Mouse (Mus musculus): Measurements from ENCODE around the gene Gpx1. TPM values are rescaled to one million over a fixed set of nuclear protein-coding genes. Genes with fewer than 3 reads are reported as not detected.

The Gpx1 gene
- polyA plus RNA-seq, 1 experiment from 2014 or later, result 654 TPM

DNA sequence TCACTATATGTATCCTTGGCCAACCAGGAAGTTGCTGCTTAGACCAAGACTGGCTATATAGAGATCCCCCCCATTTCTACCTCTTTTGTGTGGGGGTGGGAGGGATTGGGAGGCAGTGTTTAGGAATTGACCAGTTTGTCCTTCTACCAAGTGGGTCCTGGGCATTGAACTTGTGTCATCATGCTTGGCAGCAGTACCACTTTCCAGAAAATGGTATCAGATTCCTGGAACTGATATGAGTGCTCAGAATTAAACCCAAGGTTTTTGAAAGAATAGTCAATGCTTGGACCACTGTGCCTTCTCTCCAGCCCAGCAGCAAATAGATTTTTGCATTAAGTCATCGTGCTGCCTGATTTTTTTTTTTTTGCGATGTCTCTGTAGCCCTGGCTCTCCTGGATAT lies 12.9 kb upstream of the Gpx1 start:
- peaks cover 42% of the 10 kb centered on the region for H3K36me3 ChIP-seq (ENCODE audit: control insufficient read depth, insufficient read depth, low read length)
- no peaks in the 10 kb centered on the region for H3K9me3 ChIP-seq (ENCODE audit: control insufficient read depth, low read length)
- no peak for ATAC-seq (ENCODE audit: low FRiP score, low TSS enrichment)
- no peaks in the 10 kb centered on the region for H3K27me3 ChIP-seq (ENCODE audit: control insufficient read depth, insufficient read depth, low read length)
- no peak overlapping the region for H3K27ac ChIP-seq (ENCODE audit: low read depth, low read length)
- H3K4me3 ChIP-seq (ENCODE audit: low read length), result no peak overlapping the region
- H3K4me2 ChIP-seq (replicated peaks; ENCODE audit: low read depth, low read length), result no peak overlapping the region
- WGBS, result 98% methylated on average over 2 of the region's 2 CpGs
- no peaks in the 10 kb centered on the region for H3K4me1 ChIP-seq (ENCODE audit: control insufficient read depth, insufficient read depth, low read length)
- no peak overlapping the region for H3K9ac ChIP-seq (ENCODE audit: low read depth, low read length)

DNA sequence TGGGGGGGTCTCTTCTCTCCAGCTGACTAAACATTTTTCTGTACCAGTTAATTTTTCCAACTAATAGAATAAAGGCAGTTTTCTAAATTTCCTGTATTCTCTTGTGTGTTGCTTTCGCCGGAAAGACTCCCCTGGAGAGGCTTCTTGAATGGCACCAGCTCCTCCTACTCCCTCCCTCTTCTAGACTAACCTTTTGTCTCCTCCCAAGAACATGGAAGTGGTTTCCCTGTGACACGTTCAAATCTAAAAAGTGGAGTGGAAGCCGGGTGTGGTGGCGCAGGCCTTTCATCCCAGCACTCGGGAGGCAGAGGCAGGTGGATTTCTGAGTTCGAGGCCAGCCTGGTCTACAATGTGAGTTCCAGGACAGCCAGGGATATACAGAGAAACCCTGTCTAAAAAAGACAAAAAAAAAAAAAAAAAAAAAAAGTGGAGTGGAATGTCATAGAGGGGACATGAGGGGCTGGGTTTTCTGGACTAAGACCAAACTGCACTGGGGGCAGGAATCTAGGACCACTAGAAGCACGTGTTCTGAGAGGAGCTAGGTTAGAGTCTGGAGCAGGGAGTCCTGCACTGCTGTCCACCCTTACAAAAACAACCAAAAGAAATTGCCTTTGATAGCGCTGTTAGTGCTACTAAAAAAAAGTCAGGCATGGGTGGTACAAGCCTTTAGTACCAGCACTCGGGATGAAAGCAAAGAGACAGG lies 704 bp upstream of the Gpx1 start:
- Histone ChIP-seq H3K36me3 (ENCODE audit: control insufficient read depth, insufficient read depth, low read length) (peaks cover 33% of the 10 kb centered on the region), H3K4me3 (ENCODE audit: low read length) (no peak overlapping the region), H3K4me2 (replicated peaks; ENCODE audit: low read depth, low read length) (peak overlapping the region; percentile 55; the same call in 1 of the 2 replicates), H3K9me3 (ENCODE audit: control insufficient read depth, low read length) (no peaks in the 10 kb centered on the region), H3K4me1 (ENCODE audit: control insufficient read depth, insufficient read depth, low read length) (peaks cover 18% of the 10 kb centered on the region), H3K27me3 (ENCODE audit: control insufficient read depth, insufficient read depth, low read length) (no peaks in the 10 kb centered on the region), H3K27ac (ENCODE audit: low read depth, low read length) (peak overlapping the region; percentile 86), H3K9ac (ENCODE audit: low read depth, low read length) (no peak overlapping the region)
- 68% methylated on average over 10 of the region's 10 CpGs for WGBS
- ATAC-seq (ENCODE audit: low FRiP score, low TSS enrichment), result no peak

DNA sequence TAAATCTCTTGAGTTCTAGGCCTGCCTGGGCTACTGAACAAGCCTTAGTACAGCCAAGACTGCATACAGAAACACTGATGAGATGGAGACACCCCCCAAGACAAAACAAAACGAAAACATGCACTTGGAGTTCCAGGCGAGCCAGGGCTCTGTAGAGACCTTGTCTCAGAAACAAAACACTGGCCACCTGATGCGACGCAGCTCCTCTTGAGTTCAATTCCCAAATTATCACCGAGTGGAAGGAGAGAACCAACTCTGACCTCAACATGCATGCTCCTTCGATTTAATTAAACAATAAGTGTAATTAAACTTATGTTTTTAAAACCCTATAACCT lies 185 bp upstream of the Gpx1 start:
- WGBS, result 22% methylated on average over 6 of the region's 6 CpGs
- peak overlapping the region; percentile 55 for H3K4me2 ChIP-seq (replicated peaks; ENCODE audit: low read depth, low read length)
- H3K9me3 ChIP-seq (ENCODE audit: control insufficient read depth, low read length), result no peaks in the 10 kb centered on the region
- peak overlapping the region; percentile 86 for H3K27ac ChIP-seq (ENCODE audit: low read depth, low read length)
- peak overlapping the region; percentile 79; the same call in 1 of the 2 replicates for H3K9ac ChIP-seq (ENCODE audit: low read depth, low read length)
- H3K36me3 ChIP-seq (ENCODE audit: control insufficient read depth, insufficient read depth, low read length), result peaks cover 28% of the 10 kb centered on the region
- H3K4me3 ChIP-seq (ENCODE audit: low read length), result peak overlapping the region; percentile 57
- H3K27me3 ChIP-seq (ENCODE audit: control insufficient read depth, insufficient read depth, low read length), result no peaks in the 10 kb centered on the region
- H3K4me1 ChIP-seq (ENCODE audit: control insufficient read depth, insufficient read depth, low read length), result peaks cover 18% of the 10 kb centered on the region
- ATAC-seq (ENCODE audit: low FRiP score, low TSS enrichment), result peak; percentile 2; the same call in 1 of the 2 replicates

DNA sequence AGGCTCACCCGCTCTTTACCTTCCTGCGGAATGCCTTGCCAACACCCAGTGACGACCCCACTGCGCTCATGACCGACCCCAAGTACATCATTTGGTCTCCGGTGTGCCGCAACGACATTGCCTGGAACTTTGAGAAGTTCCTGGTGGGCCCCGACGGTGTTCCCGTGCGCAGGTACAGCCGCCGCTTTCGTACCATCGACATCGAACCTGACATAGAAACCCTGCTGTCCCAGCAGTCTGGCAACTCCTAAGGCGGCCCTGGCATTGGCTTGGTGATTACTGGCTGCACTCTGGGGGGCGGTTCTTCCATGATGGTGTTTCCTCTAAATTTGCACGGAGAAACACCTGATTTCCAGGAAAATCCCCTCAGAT lies 1.2 kb downstream of the Gpx1 start:
- Histone ChIP-seq H3K27me3 (ENCODE audit: control insufficient read depth, insufficient read depth, low read length) (no peaks in the 10 kb centered on the region), H3K4me2 (replicated peaks; ENCODE audit: low read depth, low read length) (peak overlapping the region; percentile 55), H3K9ac (ENCODE audit: low read depth, low read length) (peak overlapping the region; percentile 79), H3K36me3 (ENCODE audit: control insufficient read depth, insufficient read depth, low read length) (peaks cover 16% of the 10 kb centered on the region), H3K27ac (ENCODE audit: low read depth, low read length) (peak overlapping the region; percentile 86; the same call in 1 of the 2 replicates), H3K4me1 (ENCODE audit: control insufficient read depth, insufficient read depth, low read length) (peaks cover 18% of the 10 kb centered on the region), H3K4me3 (ENCODE audit: low read length) (peak overlapping the region; percentile 57), H3K9me3 (ENCODE audit: control insufficient read depth, low read length) (no peaks in the 10 kb centered on the region)
- no peak for ATAC-seq (ENCODE audit: low FRiP score, low TSS enrichment)
- WGBS, result 8% methylated on average over 20 of the region's 20 CpGs

DNA sequence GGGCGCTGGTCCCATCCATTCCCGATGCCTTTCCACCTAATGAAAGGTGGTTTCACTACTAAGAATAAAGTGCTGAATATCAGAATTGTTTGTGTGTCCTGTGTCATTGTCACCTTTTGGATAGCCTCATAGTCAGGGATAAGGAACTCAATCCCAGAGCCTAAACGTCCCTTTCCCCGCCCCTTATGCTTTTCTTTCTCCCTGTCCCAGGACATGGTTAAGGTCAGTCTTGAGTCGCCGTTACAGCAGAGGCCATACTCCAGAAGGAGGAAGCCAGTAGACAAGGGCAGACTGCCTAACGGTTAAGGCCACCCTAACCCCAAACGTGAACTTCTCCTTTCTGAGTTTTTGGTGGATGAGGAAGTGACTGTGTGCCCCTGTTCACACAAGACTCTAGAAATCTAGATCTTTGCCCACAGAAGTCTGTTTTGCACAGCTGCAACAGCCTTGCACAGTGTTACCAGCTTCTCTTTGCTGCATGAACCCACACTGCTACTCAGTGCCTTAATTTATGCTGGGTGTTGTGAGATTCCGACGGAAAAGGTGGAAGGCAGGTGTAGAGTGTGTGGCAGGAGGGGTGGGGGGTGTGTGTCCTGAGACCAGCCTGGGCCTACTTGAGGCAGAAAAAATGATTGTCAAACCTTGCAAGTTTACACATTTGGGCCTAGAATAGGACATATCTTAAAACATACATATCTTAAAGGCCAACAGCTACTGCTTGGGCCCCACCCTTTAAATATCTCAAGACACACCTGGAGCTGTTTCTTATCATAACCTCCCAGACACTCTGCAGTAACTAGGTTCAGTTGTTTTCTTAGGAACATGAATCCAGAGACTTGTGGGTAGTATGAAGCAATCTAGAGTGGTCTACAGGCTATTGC lies 1.8 kb downstream of the Gpx1 start:
- Histone ChIP-seq H3K9me3 (ENCODE audit: control insufficient read depth, low read length) (no peaks in the 10 kb centered on the region), H3K27ac (ENCODE audit: low read depth, low read length) (peak overlapping the region; percentile 86; the same call in 1 of the 2 replicates), H3K4me3 (ENCODE audit: low read length) (peak overlapping the region; percentile 57), H3K27me3 (ENCODE audit: control insufficient read depth, insufficient read depth, low read length) (no peaks in the 10 kb centered on the region), H3K36me3 (ENCODE audit: control insufficient read depth, insufficient read depth, low read length) (peaks cover 9% of the 10 kb centered on the region), H3K4me1 (ENCODE audit: control insufficient read depth, insufficient read depth, low read length) (peaks cover 18% of the 10 kb centered on the region), H3K9ac (ENCODE audit: low read depth, low read length) (peak overlapping the region; percentile 79; the same call in 1 of the 2 replicates), H3K4me2 (replicated peaks; ENCODE audit: low read depth, low read length) (peak overlapping the region; percentile 55)
- no peak for ATAC-seq (ENCODE audit: low FRiP score, low TSS enrichment)
- WGBS, result 50% methylated on average over 10 of the region's 10 CpGs

DNA sequence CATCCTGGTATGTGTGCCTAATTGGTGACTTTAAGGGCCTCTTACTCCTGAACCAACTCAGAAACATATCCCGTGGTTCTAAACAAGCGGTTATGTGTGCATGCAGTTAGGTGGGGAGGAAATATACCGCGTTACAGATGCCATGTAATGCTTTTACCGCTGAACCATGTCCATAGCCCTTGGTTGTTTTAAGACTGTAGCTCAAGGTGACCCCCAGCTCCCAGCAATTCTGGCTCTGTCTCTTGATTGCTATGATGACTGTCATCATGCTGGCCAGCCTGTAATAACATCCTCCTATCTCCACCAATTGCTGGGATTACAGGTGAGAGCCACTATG lies 2.4 kb downstream of the Gpx1 start:
- H3K4me1 ChIP-seq (ENCODE audit: control insufficient read depth, insufficient read depth, low read length), result peaks cover 18% of the 10 kb centered on the region
- H3K9me3 ChIP-seq (ENCODE audit: control insufficient read depth, low read length), result no peaks in the 10 kb centered on the region
- no peaks in the 10 kb centered on the region for H3K27me3 ChIP-seq (ENCODE audit: control insufficient read depth, insufficient read depth, low read length)
- H3K36me3 ChIP-seq (ENCODE audit: control insufficient read depth, insufficient read depth, low read length), result peaks cover 7% of the 10 kb centered on the region; the same call in 1 of the 2 replicates
- H3K9ac ChIP-seq (ENCODE audit: low read depth, low read length), result no peak overlapping the region
- no peak for ATAC-seq (ENCODE audit: low FRiP score, low TSS enrichment)
- 79% methylated on average over 5 of the region's 5 CpGs for WGBS
- no peak overlapping the region for H3K4me3 ChIP-seq (ENCODE audit: low read length)
- H3K27ac ChIP-seq (ENCODE audit: low read depth, low read length), result peak overlapping the region; percentile 20; the same call in 1 of the 2 replicates
- H3K4me2 ChIP-seq (replicated peaks; ENCODE audit: low read depth, low read length), result no peak overlapping the region

DNA sequence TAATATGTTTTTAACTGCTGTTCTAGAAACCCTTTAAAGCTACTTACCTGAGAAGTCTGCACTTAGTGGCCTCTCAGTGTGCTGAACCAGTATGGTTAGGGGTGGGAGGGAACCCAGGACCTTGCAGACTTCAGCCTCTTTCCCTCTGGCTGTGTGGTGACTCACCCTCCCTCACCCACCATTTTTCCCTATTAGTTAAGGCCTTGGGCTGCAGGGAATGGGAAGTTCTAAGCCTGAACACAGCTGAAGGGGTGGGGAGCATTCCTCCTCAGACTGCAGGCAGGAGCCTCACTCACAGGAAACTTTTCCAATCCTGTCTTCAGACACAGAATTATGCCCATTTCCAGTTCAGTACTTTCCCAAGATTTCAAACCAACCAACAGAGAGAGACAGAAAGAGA lies 3.1 kb downstream of the Gpx1 start:
- H3K9ac ChIP-seq (ENCODE audit: low read depth, low read length), result no peak overlapping the region
- no peak overlapping the region for H3K4me2 ChIP-seq (replicated peaks; ENCODE audit: low read depth, low read length)

DNA sequence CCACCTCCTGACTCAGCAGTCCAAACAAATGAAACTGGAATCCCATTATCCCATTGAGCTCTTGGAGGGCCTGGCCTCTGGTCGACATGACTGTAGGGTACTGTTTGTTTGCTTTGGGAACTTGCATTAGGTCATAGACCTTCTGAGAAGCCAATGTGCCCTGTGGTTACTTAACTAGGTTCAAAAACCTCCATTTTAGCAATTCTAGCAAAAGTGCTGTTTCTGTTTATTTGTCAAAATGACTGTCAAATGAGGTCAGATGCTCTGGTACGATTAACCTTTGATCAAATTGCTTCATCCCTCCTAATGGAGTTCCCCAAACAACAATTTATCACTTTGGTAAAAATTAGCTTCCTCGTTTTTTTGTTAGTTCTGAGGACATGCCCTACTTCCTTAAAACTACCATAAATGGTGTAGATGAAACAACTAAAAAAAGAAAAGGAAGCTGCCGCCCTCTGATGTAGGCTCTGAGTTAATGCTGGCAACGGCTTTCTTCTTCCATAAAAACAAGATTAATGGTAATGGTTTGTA lies 3.7 kb downstream of the Gpx1 start:
- Histone ChIP-seq H3K27me3 (ENCODE audit: control insufficient read depth, insufficient read depth, low read length) (no peaks in the 10 kb centered on the region), H3K9me3 (ENCODE audit: control insufficient read depth, low read length) (no peaks in the 10 kb centered on the region), H3K4me3 (ENCODE audit: low read length) (no peak overlapping the region), H3K36me3 (ENCODE audit: control insufficient read depth, insufficient read depth, low read length) (peaks cover 5% of the 10 kb centered on the region; the same call in 1 of the 2 replicates), H3K4me2 (replicated peaks; ENCODE audit: low read depth, low read length) (no peak overlapping the region), H3K27ac (ENCODE audit: low read depth, low read length) (peak overlapping the region; percentile 17; the same call in 1 of the 2 replicates), H3K9ac (ENCODE audit: low read depth, low read length) (no peak overlapping the region), H3K4me1 (ENCODE audit: control insufficient read depth, insufficient read depth, low read length) (peaks cover 18% of the 10 kb centered on the region)
- ATAC-seq (ENCODE audit: low FRiP score, low TSS enrichment), result no peak
- WGBS, result 33% methylated on average over 5 of the region's 5 CpGs

More for the DNA sequence above, 3.1 kb downstream of the Gpx1 start:
- Histone ChIP-seq H3K27me3 (ENCODE audit: control insufficient read depth, insufficient read depth, low read length) (no peaks in the 10 kb centered on the region), H3K4me1 (ENCODE audit: control insufficient read depth, insufficient read depth, low read length) (peaks cover 18% of the 10 kb centered on the region), H3K9me3 (ENCODE audit: control insufficient read depth, low read length) (no peaks in the 10 kb centered on the region), H3K4me3 (ENCODE audit: low read length) (no peak overlapping the region), H3K27ac (ENCODE audit: low read depth, low read length) (peak overlapping the region; percentile 7; the same call in 1 of the 2 replicates), H3K36me3 (ENCODE audit: control insufficient read depth, insufficient read depth, low read length) (peaks cover 5% of the 10 kb centered on the region; the same call in 1 of the 2 replicates)
- no peak for ATAC-seq (ENCODE audit: low FRiP score, low TSS enrichment)

DNA sequence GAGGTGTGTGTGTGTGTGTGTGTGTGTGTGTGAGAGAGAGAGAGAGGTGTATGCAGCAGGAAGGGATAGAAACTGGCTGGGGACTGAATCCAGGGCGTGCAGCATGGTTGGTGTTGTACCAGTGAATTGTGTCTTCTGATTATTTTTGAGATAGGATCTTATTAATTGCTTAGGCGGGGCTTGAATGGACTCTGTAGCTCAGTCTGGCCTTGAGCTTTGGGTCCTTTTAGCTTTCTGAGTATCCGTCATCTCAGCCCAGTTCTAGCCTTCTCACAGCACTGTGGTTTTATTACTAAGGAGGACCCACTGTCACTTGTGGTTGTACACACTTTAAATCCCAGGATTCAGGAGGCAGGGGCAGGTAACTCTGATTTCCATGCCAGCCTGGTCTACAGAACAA lies 4.6 kb downstream of the Gpx1 start:
- 76% methylated on average over 3 of the region's 3 CpGs for WGBS
- H3K36me3 ChIP-seq (ENCODE audit: control insufficient read depth, insufficient read depth, low read length), result no peaks in the 10 kb centered on the region
- no peak for ATAC-seq (ENCODE audit: low FRiP score, low TSS enrichment)

More for the DNA sequence above, 4.6 kb downstream of the Gpx1 start:
- Histone ChIP-seq H3K9me3 (ENCODE audit: control insufficient read depth, low read length) (no peaks in the 10 kb centered on the region), H3K9ac (ENCODE audit: low read depth, low read length) (no peak overlapping the region), H3K4me2 (replicated peaks; ENCODE audit: low read depth, low read length) (no peak overlapping the region), H3K27me3 (ENCODE audit: control insufficient read depth, insufficient read depth, low read length) (no peaks in the 10 kb centered on the region), H3K4me1 (ENCODE audit: control insufficient read depth, insufficient read depth, low read length) (peaks cover 17% of the 10 kb centered on the region), H3K4me3 (ENCODE audit: low read length) (no peak overlapping the region), H3K27ac (ENCODE audit: low read depth, low read length) (no peak overlapping the region)

All from kidney, embryonic 14.5 days (tissue).